Mouse (Mus musculus): Measurements from ENCODE around the gene Olfr101.
A peak's percentile ranks its signal among the peaks of the same experiment; 100 is the strongest.

The Olfr101 gene

DNA sequence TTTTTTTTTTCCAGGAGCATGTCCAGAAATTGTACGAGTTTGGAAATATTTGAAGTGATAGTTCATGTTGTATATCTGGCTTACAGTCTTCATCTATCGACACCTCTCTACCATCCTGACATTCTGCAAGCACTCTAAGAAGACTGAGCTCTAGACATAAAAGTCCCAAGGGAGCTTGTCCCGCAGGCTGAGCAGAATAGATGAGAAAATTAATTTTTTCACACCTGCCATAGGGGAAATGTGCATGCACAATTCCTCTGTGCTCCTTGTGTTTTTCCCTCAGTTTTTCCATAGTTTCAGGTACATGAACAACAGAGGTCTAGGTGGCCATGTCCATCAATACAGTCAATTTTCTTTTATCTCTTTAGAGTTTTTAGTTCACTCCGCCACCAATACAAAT lies at the start of gene Olfr101:
Gene Olfr101 (minus strand): TSS at position 101 of the 400 bp plus-strand sequence.
- no peak for DNase-seq (ENCODE audit: low spot score)

- no peak for DNase-seq (ENCODE audit: low spot score)
These were observed 35.5 kb upstream of the Olfr101 start, which contains the start of gene Olfr103 for GRCm38 (mm10) chr17:37339598-37339997. Gene Olfr103, minus strand, starts transcription at chr17:37339698.

DNA sequence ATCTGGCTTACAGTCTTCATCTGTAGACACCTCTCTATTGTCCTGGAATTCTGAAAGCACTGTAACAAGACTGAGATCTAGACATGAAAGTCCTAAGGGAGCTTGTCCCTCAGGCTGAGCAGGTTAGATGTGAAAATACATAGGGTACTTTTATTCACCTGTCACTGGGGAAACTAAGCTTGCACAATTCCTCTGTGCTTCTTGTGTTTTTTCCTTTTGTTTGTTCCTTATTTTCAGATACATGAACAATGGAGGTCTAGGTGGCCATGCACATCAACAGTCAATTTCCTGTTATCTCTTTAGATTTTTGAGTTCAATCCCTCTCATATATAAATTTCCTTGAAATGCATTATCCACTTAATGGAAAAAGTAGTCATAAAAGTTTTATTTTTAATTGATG lies 12.8 kb upstream of the Olfr101 start, which contains the start of gene Olfr102:
Gene Olfr102 (minus strand): TSS at position 101 of the 400 bp plus-strand sequence.
- no peak for DNase-seq (ENCODE audit: low spot score)

DNA sequence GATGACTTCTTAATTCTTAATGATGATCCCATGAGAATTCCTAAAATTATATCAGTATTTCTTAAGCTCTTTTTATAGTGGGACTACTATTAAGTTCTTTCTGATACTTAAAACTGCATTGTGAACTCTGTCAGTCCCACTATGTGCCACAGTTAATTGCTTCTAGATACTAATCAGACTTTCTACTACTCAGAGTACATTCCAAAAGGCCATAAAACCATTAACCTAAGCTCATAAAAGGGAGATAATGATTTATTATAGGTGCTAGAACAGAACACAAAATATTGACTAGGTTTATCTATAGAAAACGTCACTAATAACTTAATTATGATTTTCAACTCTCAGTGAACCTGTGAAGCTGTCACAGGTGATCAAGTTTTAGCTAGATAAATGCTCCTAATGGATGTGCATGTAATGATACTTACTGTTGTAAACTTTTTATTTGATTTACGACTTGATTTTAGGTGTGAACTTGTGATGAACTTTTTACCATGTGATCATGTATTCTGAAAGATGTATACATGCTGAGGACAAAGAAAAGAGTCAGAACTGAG lies 6.1 kb upstream of the Olfr101 start:
- no peak for DNase-seq (ENCODE audit: low spot score)

GRCm38 (mm10) chr17:37308483-37308882 lies 4.4 kb upstream of the Olfr101 start:
- DNase-seq (ENCODE audit: low spot score): no peak

DNA sequence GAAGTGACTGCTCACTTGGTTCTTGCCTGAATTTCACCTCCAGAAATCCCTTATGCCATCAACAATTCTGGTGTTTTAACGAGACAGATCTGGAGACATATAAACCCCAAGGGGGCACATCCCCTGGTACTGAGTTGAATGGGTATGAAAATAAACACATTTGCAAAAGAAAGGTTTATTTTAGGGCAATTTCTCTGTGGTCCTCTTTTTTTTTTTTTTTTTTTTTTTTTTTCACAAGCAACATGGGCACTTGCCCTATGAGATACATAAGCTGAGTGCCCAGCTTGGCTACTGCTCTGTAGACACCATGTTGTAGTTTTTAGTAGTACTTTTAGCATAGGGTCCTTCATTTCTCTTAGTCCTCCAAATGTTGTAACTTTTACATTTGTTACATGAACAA lies 20.8 kb downstream of the Olfr101 start, which contains the start of gene Olfr99:
Gene Olfr99 (minus strand): TSS at position 101 of the 400 bp plus-strand sequence.
- no peak for DNase-seq (ENCODE audit: low spot score)

DNA sequence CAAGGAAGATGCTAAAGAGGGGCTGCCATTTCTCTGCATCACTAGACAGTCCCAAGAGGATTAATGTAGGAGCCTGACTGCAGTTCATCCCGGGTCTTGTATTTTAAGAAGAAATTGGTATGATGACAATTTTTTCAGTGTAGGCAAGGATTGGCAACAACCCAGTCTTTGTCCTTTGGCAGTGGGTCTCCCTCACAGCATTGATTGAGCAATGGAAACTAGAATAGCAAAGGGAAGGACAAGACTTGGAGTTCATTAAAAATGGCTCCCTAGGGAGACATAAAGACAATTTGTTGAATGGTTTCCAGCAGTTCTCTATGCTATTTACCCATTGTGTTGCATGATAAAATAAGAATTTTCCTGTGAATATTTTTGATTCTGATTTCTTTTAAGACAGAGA lies 23.8 kb downstream of the Olfr101 start:
- DNase-seq (ENCODE audit: low spot score): no peak

- DNase-seq (ENCODE audit: low spot score): no peak
These were observed 27.5 kb downstream of the Olfr101 start for GRCm38 (mm10) chr17:37276573-37276972.

DNA sequence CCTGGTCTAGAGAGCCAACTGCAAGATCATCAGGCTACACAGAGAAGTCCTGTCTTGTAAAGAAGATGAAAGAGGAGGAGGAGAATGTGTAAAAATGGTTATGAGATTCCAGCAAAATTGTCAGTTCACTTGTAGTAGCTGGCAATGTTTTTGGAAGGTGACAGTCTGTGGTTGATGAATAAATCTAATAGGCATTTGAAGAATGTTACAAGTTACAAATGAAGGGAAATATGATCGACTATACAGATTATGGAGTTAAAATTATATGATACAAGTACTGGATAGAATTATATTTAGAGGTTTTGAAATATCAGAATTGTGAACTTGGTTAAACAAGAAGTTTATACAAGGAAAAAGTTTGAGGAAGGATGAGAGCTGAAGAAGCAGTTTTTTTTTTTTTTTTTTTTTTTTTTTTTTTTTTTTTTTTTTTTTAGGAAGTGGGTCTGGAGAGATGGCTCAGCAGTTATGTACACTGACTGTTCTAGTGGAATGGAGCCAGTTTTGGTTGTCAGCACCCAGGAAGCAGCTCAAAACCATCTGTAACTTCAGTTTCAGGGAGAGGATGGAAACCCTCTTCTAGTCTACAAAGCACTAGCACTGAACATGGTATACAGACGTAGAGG lies 28.4 kb downstream of the Olfr101 start:
- DNase-seq (ENCODE audit: low spot score): no peak

- no peak for DNase-seq (ENCODE audit: low spot score)
These were observed 33.4 kb downstream of the Olfr101 start for GRCm38 (mm10) chr17:37270702-37271092.

DNA sequence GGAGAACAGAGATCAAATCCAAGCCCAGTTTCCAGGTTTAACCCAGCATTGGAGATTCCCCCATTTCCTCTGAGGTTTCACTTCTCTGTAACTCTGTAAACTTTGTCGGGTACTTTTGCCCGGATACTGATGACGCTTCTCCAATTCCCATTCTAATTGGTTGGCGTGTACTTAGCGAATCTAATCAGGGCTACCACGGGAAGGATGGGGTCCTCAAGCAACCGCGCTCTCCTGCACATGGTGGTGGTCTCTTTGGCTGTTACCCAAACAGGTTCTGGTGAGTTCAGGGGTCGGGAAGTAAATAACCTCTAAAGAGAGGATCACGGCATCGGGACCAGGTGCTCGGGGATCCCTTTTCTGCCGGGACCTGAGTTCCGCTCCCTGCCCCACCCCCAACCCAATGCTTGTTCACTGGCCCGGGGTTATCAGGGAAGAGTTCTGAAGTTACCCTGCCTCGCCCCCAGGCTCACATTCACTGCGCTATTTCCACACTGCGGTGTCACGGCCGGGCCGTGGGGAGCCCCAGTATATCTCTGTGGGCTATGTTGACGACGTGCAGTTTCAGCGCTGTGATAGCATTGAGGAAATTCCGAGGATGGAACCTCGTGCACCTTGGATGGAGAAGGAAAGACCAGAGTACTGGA lies 33.9 kb downstream of the Olfr101 start, which contains the start of gene H2-M3:
Gene H2-M3 (plus strand): TSS at position 163 of the 644 bp plus-strand sequence.
- DNase-seq (ENCODE audit: low spot score): peak; percentile 95

DNA sequence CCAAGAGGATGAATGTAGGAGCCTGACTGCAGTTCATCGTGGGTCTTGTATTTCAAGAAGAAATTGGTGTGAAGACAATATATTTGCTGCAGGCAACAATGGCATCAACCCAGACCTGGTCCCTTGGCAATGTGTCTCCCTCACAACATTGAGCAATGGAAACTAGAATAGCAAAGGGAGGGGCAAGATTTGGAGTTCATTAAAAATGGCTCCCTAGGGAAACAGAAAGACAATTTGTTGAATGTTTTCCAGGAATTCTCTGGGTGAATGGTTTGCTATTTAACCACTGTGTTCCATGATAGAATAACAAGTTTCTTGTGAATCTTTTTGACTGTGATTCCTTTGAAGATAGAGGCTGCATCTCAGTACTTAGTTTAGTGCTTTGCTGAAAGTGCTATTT lies 40.5 kb downstream of the Olfr101 start, which contains the start of gene Olfr98:
Gene Olfr98 (minus strand): TSS at position 124 of the 400 bp plus-strand sequence.
- no peak for DNase-seq (ENCODE audit: low spot score)

DNA sequence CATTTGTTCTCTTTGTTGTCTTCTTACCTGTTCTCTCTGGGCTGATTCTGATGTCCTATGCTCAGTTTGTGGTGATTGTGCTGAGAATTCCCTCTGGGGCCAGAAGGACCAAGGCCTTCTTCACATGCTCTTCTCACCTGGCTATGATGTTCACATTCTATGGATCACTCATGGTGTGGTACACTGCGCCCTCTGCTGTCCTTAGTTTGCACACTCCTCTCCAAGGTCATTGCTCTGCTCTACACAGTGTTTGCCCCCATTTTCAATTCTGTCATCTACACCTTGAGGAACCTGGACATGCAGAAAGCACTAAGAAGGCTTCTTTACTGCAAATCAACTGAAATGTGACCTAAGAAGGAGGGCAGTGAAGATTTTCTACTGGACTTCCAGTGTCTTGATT lies 53.6 kb downstream of the Olfr101 start:
- no peak for DNase-seq (ENCODE audit: low spot score)

DNA sequence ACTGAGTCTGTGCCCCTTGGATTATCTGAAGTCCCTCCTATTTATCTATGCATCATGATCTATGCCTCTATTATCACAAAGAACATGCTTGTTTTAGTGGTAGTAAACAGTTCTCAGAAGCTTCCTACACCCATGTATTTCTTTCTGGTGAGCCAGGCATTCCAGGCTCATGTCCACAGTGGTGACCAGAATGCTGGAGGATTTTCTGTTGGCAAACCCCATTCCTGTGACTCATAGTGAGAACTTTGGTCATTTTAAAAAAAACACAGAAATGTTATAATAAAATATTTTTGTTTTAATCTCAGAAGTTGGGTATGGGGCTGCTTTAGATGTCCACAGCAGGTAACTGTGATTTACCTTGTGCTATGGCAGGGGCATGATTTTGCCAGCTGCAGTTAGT lies 54.7 kb downstream of the Olfr101 start:
- DNase-seq (ENCODE audit: low spot score): no peak
